Mouse (Mus musculus) forelimb bud, embryonic 11.5 days (tissue): ENCODE results near the gene Gm10128.
"Not testable (repeated sequence)": the region's sequence is repeated elsewhere in the genome, so short reads cannot be mapped to it uniquely, and the experiment has no call there.

Experiments
- DNase-seq: peaks from one replicate; pipeline ENCODE4 v3.0.0-alpha.2; 2012; ENCODE audit warnings: low read depth, low spot score

Gm10128 gene

DNA sequence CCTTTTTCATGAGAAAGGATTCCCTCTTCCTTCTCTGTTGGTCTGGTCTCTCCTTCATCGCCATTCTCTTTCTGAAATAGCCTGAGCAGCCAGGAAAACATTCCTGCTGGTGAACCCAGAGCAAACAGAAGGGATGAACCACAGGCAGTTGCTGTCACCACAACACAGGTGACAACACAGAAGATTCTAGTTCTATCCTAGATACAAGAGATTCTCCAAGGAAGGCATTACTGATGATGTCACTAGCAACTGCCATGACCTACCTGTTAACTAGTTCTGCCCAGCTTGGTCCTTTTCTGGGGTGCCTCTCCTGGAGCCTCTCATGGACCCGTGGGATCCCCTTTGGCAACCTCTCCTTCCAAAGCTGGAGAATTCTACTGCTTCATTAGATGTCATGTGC, at the start of gene Gm10128:
Gene Gm10128, minus strand, starts transcription at position 101 of the 400 bp plus-strand sequence.
- not testable (repeated sequence) for DNase-seq

GRCm38 (mm10) chr14:7681170-7681569, 37.4 kb upstream of the Gm10128 start:
- not testable (repeated sequence) for DNase-seq

GRCm38 (mm10) chr14:7662491-7662890, 18.7 kb upstream of the Gm10128 start:
- not testable (repeated sequence) for DNase-seq

- DNase-seq = not testable (repeated sequence)
Measured at GRCm38 (mm10) chr14:7658101-7659074, 14.6 kb upstream of the Gm10128 start.

GRCm38 (mm10) chr14:7657456-7657855, 13.7 kb upstream of the Gm10128 start:
- not testable (repeated sequence) for DNase-seq

GRCm38 (mm10) chr14:7595492-7595891, 48.3 kb downstream of the Gm10128 start, which contains the start of gene Gm10338:
Gm10338 (minus strand) TSS chr14:7595592.
- not testable (repeated sequence) for DNase-seq
